Mouse (Mus musculus) lung, adult 2 months (tissue): ENCODE results near the gene Sh3pxd2a. TPM values are rescaled to one million over a fixed set of nuclear protein-coding genes. Genes with fewer than 3 reads are reported as not detected.
A peak's percentile ranks its signal among the peaks of the same experiment; 100 is the strongest.

ENCODE experiments used
- DNase-seq: peaks from one replicate; pipeline ENCODE4 v3.0.0; 2022
- H3K4me1 ChIP-seq: fragments of 200-500 bp; 2 replicates; pipeline ENCODE4 v1.6.1; 2011; ENCODE audit warnings: low read length; ENCODE audit not compliant: control insufficient read depth, insufficient read depth
- H3K4me3 ChIP-seq: fragments of 200-500 bp; replicated peaks from 2 replicates; pipeline ENCODE3; 2011; ENCODE audit warnings: low read depth, mild to moderate bottlenecking, control low read depth, low read length; ENCODE audit errors: extremely low read depth
- CTCF ChIP-seq: fragments of 200-500 bp; IDR thresholded peaks from 2 replicates; pipeline ENCODE4 v1.5.1; 2011; ENCODE audit warnings: mild to moderate bottlenecking, low read length, control low read depth; ENCODE audit not compliant: insufficient read depth
- POLR2A ChIP-seq: fragments of 200-500 bp; IDR thresholded peaks from 2 replicates; pipeline ENCODE4 v1.6.1; 2011; ENCODE audit warnings: low read depth, mild to moderate bottlenecking, control low read depth, low read length, borderline replicate concordance; ENCODE audit errors: extremely low read depth
- WGBS: fragments of 180-500 bp; shearing (Covaris S2); methylation state at CpG from one replicate; pipeline ENCODE4 v1.1.7; 2018; 5-methylcytosine and 5-hydroxymethylcytosine counted together
- polyA plus RNA-seq: library from polyadenylated mRNA; depleted of rRNA; stranded (reverse); fragments of >200 nt; gene quantifications from 2 replicates; pipeline ENCODE4 v1.2.3, GENCODE M21; 2012; rRNA removed

Sh3pxd2a gene
- 36.9 and 40.9 TPM in 2 replicates for polyA plus RNA-seq

DNA sequence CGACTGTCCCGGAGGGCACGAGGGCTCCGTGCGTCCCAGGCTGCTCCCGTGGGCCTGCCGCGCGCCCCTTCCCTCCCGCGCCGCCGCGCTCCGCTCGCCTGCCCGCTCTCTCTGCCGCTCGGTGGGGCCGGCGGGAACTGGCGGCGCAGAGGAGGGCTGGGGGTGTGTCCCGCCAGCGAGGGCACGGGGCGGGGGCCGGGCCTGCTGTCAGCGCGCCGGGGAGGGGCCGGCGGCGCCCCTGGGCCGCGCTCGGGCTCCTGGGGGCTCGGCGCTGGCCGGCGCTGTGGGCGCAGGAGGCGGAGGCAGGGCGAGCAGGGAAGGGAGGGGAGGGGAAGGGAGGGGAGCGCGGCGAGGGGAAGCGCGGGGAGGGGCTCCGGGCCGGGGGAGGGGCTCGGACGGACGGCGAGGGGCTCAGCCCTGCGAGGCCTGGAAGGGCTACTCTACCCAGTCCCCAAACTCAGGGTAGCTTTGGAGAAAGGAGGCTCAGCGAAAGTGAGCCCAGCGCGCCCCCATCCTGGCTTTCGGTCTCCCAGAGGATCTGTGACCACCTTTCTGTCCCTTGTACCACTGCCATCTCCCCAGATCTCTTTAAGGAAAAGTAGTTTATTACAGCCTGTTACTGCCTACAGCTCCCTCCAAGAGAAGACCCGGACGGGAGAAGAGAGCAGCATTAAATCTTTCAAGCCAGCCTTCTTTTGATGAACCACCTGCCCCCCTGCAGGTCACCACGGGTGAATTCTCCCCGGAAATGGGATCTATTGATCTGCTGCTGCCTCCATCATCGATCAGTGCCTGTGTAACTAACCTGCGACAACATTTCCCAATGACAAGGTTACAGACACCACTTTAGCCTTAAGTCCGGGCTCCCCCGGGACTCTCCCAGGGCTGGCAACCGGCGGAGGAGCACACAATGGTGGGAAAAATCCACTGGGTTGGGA, at the start of gene Sh3pxd2a:
Gene Sh3pxd2a (minus strand): TSS at position 98 of the 938 bp plus-strand sequence.
- TF ChIP-seq CTCF (no peak), POLR2A (no peak)
- Histone ChIP-seq H3K4me3 (peak within 1 kb of the TSS; percentile 59), H3K4me1 (peaks cover 13% of the 10 kb centered on the region)
- WGBS = 2% methylated on average over 62 of the region's 70 CpGs
- DNase-seq = no peak

DNA sequence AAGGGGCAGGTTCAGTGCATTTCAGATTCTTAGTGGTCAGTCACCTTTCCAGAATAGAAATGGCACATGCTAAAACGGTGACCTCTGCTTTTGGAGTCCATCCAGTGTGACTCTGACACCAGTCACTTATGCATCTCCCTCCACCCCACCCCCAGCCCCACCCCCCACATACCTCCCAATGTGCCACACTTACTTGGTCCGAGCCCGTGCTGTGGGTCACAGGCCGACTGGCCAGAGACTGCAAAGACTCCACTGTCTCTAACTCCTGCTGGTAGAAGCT, 49.4 kb upstream of the Sh3pxd2a start:
- WGBS = 47% methylated on average over 4 of the region's 4 CpGs
- Histone ChIP-seq H3K4me3 (peak overlapping the region; percentile 45), H3K4me1 (peaks cover 36% of the 10 kb centered on the region)
- DNase-seq = no peak
- TF ChIP-seq CTCF (no peak), POLR2A (no peak)

DNA sequence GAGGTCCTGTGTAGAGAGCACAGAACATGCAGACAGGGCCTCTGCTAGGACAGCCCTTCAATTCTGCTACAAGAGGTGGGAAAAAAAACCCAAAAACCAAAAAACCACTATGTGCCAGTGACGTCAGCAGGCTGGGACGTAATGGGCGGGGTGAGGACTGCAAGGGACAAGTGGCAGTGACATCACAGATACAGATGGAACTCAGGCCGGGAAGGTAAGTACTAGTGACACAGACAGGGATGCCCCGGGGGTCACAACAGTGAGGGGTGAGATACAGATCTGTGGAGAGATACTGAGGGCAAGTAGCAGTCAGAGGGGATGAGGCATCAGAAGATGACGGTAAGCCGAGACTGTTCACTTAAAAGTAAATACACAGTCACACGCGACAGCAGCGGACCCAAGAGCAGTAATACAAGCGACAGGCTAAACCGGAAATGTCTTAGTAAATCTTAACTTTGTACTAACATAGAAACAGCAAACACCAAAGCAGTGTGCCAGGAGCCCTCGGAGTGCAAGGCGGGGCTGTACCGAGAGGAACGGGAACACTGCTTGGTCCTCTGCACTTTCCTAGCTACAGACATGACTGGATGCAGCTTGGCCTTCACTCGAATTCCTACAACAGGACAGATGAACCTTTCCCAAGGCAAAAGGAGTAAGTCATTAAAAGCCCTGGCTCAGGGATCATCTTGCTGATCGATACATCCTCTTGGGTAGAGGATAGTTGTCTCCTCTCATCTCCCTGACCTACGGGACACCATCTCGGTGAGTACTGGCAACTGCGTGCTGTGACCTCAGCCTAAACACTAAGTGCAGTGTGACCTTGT, 48.8 kb upstream of the Sh3pxd2a start:
- peak; percentile 27 for DNase-seq
- Histone ChIP-seq H3K4me1 (peaks cover 36% of the 10 kb centered on the region), H3K4me3 (peak overlapping the region; percentile 45)
- no peak for TF ChIP-seq CTCF
- TF ChIP-seq POLR2A = no peak
- 37% methylated on average over 21 of the region's 21 CpGs for WGBS

DNA sequence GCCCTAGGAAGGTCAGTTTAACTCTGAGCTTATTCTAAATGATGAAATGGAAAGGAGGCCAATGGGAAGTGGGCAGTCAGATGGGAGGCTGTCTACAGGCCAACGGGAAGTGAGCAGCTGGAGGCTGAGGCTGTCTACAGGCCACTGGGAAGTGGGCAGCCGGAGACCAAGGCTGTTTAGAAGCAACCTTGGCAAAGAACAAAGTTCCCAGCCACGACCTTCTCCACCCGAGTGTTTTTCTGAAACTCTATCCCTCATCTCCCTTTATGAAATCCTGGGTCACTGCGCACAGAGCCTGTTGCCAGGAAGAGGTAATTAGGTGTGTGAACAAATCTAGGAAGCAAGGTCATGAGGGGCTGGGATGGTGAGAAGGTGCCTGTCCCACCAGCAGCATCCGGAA, 47.8 kb upstream of the Sh3pxd2a start:
- WGBS = 36% methylated on average over 6 of the region's 6 CpGs
- DNase-seq = no peak
- TF ChIP-seq POLR2A = no peak
- TF ChIP-seq CTCF = no peak
- peaks cover 39% of the 10 kb centered on the region for H3K4me1 ChIP-seq
- no peak overlapping the region for H3K4me3 ChIP-seq

DNA sequence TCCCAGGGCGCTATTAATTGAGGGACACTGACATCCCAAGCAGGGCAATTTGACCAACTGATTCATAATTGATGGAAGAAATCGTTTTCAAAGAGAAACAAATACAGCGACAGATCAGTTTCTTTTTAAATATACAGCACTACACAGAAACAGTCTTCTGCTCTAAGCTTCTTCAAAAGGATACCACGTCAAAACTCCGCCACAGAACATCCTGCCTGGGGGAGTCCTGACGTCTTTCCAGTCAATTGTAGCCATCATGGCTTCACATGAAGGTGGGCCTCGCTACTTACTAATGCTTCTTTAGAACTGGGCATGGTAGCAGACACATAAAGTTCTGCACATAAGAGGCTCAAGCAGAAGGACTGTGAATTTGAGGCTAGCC, 47.1 kb upstream of the Sh3pxd2a start:
- peaks cover 39% of the 10 kb centered on the region for H3K4me1 ChIP-seq
- WGBS = 40% methylated on average over 7 of the region's 7 CpGs
- no peak overlapping the region for H3K4me3 ChIP-seq
- TF ChIP-seq CTCF (no peak), POLR2A (no peak)
- DNase-seq = no peak

DNA sequence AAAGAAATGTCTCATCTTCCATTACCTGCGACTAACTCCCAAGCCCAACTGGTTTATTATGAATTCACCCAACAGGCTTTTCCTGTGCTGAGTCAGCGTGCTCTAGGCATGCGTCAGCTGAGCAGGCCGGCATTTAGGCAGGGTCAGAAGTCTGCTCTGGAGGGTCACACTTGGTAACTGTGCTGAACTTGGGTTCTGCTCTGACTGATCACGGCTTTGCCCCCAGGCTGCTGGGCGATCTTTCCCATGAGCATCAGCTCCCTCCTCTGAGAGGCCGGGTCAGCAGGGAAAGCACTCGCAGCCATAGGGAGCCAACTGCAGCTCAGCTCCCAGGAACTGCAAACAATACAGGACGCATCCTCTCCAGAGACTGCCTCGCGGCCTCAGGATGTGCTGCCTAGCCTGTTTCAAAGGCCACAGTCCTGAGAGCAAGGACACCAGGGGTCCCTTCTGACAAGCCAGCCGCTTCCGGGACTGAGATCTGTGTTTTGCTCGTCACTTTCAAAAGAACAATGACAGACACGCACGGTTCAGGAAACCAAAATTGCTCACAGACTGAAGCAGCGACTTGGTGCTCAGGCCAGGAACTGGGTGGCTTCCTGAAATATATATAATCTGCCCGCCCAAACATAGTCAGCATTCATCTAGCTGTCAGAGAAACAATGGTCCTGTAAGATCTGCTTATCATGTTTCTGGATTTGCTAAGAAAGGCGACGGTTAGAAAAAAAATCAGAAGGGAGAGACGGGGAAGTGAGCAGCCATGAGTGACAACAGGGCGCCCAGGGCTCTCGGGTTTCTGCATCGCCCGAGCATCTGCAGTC, 46.5 kb upstream of the Sh3pxd2a start:
- TF ChIP-seq CTCF = no peak
- TF ChIP-seq POLR2A = 0 out of 2 replicates have a peak, but pooled peaks have one; percentile 30
- Histone ChIP-seq H3K4me3 (no peak overlapping the region), H3K4me1 (peaks cover 39% of the 10 kb centered on the region)
- WGBS = 41% methylated on average over 25 of the region's 25 CpGs
- peak; percentile 19 for DNase-seq

DNA sequence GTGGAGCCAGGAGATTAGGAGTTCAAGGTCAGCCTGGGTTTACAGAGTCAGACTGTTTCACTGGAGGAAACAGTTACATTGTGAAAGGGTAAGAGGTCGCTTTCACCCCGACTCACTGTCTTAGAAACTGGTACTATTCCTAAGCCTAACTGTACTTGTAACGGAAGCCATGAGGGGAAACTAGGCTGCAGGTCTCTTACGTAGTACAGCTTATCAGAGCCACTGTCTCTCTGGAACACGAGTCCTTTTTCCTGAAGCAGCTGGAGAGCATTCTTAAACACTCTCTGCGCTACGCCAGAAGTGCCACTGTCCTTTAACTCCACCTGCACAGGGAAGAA, 45.9 kb upstream of the Sh3pxd2a start:
- no peak for DNase-seq
- Histone ChIP-seq H3K4me1 (peaks cover 39% of the 10 kb centered on the region), H3K4me3 (no peak overlapping the region)
- no peak for TF ChIP-seq POLR2A
- TF ChIP-seq CTCF = no peak
- WGBS = 54% methylated on average over 7 of the region's 7 CpGs

DNA sequence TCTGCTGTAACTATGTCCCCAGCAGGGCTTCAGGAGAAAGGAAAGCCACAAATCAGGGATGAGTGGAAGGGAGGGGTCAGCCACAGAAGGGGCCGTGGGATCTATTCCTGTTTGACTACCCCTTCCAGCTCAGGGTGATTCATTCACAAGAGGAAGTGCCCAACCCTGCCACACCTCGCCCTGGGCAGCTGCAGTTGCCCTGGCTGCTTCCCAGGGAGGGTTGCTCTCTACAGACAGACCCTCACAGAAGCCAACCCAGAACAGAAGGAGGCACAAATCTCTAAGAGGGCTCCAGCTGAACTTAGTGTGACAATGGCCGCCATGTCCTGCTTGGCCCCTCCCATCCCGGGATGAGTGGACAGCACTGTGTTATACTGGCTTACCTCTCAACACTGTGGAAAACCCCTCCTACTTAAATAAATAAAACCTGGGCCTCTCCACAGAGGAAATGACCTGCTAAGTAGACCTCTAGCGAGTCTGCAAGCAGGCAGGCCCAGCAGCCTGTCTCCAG, 44.6 kb upstream of the Sh3pxd2a start:
- 23% methylated on average over 5 of the region's 5 CpGs for WGBS
- peaks cover 39% of the 10 kb centered on the region for H3K4me1 ChIP-seq
- no peak for TF ChIP-seq CTCF
- no peak for TF ChIP-seq POLR2A
- H3K4me3 ChIP-seq = no peak overlapping the region
- DNase-seq = peak; percentile 62

DNA sequence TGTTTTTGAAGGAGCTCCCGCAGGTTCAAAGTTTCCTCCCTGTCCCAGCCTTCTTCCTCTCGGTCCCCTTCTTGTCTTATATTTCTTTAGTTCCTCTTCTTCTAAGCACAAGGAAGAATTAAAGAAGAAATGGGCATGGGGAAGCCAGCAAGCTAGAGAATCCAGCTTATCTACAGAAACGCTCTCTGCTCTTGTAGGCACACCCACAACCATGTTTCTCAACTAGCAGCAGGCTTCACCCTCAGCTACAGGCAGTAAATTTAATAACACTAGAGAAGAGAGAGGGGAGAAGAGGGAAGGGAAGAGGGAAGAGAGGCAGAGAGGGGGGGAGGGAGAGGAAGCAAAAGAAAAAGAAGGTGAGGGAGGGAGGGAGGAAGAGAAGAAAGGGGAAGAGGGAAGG, 44.0 kb upstream of the Sh3pxd2a start:
- 28% methylated on average over 3 of the region's 3 CpGs for WGBS
- no peak for DNase-seq
- Histone ChIP-seq H3K4me1 (peaks cover 36% of the 10 kb centered on the region), H3K4me3 (no peak overlapping the region)
- TF ChIP-seq POLR2A (no peak), CTCF (no peak)
